Mouse (Mus musculus) layer of hippocampus, adult 9-11 months (tissue): ENCODE measurements at regions not wholly inside any gene's neighbourhood (a gene's known extent, or its start where the extent isn't known, plus 50 kb on each side); places are given as distances from the start of the nearest gene placed in this dataset.
"Not testable (repeated sequence)": the region's sequence is repeated elsewhere in the genome, so short reads cannot be mapped to it uniquely, and the experiment has no call there.

ENCODE experiments used
- DNase-seq: peaks from one replicate; pipeline ENCODE4 v3.0.0; 2022

DNA sequence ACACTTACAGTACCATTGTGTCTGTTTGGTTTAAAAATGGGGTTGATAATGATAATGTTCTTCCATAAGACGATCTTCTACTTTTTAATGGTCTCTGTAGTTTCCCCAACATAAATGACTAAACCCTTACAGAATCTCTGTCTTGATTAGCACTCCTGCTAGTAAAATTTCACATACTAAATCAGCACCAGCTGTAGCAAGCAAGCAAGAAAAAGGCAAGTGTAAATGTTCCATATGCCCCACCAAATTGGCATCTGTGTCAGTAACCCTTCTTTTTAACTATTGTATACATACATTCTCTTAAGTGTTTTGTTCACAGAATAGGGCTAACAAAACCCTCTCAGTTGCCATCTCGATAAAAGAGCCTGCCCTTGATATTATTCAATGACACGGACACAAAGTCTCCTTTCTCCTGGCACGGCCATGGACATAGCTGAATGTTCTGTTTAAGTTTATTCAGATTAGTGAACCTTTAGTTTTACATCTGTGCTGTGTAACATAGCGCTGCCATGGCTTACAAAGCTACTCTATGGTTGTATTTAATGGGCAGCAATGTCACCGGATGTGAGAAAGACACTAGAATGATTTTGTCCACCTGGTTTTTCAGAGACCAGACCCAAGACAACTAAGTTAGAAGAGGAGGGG is 414.3 kb downstream of the Gtdc1 start:
- DNase-seq, result no peak

DNA sequence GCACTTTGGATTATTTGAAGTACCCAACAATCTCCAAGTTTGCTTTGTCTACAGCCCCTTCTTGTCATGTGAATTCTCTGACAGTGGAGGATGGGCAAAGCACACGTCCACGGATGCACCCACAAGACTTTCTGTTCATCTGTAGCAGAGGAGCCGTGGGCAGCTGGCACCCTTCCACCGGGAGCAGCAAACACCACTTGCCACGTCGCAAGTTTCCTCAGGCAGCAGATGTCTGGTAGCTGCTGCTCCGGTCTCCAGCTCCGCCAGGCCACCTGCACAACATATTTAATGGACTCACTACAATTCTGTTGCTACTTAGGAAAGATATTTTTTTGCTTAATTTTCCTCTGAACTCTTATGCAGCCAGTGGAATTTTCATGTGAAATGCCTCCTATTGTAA is 415.1 kb downstream of the Gtdc1 start:
- peak; percentile 77 for DNase-seq

DNA sequence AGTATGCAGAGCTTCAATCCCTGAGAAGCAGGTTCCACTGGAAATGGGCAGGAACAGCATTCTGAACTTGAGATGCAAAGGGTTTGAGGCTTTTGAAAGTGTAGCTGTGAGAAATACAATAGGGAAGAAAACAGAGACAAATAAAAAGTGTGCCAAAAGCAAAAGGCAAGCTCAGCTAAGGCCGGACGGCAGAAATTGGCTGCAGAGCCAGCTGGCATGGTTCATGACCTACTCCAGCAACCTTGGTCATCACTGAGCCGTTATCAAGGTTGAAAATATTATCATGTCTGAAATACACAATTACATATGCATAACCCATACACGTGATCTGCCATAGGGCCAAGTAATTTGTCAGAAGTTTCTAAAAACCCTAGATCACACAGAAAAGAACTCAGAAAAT is 418.4 kb downstream of the Gtdc1 start:
- DNase-seq, result no peak

DNA sequence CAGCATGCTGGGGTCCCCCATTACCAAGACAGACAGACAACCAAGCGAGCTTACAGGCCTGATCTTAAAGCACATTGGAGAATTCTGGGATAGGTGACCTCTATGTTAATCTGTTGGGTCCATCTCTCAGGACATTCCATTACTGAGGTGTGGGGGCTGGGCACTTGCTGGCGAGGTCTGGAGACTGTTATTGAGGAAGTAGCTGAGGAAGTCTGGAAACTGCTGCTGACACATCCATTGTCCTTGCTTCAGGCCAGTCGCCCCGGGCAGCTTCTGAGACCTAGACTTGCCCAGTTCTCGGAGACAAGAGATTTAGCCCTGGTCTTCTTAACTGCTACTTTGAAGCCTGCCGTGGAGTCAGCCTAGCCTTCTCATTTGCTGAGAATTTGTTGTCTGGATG is 423.2 kb downstream of the Gtdc1 start:
- no peak for DNase-seq

DNA sequence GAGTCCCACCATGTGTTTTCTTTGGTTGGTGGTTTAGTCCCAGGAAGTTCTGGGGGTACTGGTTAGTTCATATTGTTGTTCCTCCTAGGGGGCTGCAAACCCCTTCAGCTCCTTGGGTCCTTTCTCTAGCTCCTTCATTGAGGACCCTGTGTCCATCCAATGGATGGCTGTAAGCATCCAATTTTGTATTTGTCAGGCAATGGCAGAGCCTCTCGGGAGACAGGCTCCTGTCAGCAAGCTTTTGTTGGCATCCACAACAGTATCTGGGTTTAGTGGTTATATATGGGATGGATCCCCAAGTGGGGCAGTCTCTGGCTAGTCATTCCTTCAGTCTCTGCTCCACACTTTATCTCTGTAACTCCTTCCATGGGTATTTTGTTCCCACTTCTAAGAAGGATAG is 436.7 kb downstream of the Gtdc1 start:
- DNase-seq, result not testable (repeated sequence)

DNA sequence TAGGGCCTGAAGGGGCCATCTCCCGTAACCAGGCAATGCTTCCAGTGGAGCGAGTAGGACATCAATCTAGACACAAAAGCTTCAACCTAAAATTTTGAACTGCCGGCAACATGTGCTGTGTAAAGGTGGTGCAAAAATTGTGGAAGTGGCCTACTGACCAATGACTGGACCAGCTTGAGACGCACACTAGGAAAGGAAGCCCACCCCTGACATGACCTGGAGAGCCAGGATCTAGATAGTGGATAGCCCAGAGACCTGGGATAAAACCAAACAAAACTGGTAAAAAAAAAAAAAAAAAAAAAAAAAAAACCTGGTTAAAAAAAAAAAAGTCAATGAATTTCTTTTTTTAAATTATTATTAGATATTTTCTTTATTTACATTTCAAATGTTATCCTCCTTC is 437.2 kb downstream of the Gtdc1 start:
- no peak for DNase-seq

DNA sequence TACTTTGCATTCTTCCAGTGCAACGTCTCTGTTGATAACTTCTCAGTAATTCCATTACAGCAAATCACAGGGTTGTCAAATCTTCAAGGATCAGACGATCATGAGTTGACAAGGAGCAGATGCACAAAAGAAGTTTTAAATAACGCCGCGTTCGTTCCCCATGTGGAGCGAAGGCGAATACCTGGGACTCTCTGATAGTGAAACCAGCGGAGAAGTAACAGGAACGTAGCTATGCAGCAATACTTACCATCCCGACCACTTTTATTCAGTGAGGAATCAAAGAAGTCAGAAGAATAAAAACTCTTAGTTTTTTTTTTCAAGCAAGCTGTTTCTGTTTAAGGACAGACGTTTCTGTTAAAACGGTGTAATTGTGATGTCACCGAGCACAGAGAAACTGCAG is 441.6 kb downstream of the Gtdc1 start:
- DNase-seq, result no peak

DNA sequence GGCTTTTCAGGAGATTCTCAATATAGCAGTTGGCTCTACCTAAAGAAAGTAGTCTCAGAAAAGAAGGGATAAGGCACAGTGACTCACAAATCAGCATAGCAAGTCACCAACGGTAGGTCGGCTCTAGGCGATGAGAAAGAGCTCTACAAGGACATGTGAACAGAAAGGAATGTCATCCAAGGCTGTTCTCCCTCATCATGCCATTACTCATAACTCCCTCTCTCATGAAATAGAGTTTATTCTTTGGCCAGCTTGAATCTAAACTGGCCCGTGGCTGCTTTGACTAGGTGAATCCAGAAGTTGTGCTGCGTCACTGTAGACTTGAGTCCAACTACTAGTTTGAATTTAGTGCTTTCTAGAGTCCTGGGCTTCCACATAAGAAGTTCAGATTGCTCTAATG is 447.7 kb downstream of the Gtdc1 start:
- no peak for DNase-seq

DNA sequence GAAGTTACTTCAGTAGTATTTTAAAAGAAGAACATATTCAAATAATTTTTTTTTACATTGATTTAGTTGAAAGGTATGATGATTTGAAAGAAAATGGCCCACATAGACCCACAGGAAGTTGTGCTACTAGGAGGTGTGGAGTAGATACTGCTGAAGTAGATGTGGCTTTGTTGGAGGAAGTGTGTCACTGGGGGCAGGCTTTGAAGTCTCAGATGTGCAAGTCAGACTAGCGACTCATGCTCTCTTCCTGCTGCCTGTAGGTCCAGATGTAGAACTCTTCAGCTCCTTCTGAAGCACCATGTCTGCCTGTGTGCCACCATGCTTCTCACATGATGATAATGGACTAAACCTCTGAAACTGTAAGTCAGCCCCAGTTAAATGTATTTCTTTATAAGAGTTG is 452.0 kb downstream of the Gtdc1 start:
- no peak for DNase-seq

DNA sequence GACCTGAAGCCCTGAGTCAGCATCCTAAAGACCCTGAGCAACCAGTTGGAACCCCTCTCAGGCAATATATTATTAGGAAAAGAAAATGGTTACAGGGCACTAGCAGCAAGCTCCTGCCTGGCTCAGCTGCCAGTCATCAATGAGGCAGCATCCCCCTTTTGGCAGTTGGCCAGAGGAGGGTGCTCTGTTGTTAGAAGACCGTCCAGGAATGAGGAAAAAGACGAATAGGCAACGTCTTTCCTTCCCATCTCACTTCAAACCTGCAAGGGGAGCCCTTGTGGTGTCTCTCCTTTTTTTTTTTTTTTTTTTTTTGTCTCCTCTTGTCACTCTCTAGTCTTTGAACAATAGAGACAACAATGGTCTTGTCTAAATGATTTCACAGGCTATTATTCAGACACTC is 452.8 kb downstream of the Gtdc1 start:
- DNase-seq, result no peak

DNA sequence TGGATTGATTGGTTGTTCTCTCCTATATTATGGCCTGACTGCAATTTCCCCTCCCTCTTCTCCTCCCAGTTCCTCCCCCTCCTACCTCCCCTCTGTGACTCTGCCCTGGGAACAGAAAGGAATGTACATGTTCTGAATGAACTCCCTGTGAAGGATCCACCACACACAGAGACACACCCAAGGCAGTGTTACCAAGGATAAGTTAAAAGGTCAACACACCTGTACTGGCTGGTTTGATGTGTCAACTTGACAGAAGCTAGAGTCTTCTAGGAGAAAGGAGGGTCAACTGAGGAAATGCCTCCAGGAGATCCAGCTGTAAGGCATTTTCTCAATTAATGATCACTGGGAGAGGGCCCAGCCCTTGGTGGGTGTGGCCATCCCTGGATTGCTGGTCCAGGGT is 456.1 kb downstream of the Gtdc1 start:
- no peak for DNase-seq

DNA sequence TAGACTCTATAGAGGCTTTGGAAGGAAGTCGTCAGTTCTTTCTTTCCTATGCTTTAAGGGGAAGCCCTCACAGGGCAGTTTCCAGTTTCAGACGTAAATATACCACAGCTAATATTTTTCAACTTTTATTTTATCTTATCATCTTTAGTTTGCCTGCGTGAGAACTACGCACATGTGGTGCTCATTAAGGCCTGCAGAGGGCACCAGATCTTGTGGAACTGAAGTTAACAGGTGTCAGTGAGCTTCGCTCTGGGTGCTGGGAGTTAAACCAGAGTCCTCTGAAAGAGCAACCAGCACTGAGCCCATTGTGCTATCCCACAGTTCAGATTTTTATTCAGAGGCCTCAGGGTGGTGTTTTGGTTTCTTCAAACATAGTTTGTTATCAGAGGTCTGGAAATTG is 456.5 kb downstream of the Gtdc1 start:
- no peak for DNase-seq

DNA sequence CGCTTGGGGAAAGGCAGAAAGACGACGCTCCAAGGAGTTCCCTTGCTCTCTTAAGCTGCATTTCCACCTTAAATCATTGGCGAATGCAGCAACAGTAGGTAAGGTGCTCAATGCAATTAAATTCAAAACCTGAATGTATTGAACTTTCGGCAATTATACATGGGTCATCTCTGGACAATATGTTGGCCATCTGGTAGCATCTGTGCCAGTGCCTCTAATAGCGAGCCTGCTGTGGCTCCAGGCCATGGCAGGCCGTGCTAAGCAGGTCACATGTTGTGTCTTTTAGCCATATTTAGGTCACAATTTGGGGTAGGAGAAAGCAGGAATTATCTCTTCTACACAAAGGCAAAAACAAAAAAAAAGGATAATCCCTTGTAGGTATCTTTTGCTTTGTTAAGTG is 462.8 kb downstream of the Gtdc1 start:
- DNase-seq, result no peak

DNA sequence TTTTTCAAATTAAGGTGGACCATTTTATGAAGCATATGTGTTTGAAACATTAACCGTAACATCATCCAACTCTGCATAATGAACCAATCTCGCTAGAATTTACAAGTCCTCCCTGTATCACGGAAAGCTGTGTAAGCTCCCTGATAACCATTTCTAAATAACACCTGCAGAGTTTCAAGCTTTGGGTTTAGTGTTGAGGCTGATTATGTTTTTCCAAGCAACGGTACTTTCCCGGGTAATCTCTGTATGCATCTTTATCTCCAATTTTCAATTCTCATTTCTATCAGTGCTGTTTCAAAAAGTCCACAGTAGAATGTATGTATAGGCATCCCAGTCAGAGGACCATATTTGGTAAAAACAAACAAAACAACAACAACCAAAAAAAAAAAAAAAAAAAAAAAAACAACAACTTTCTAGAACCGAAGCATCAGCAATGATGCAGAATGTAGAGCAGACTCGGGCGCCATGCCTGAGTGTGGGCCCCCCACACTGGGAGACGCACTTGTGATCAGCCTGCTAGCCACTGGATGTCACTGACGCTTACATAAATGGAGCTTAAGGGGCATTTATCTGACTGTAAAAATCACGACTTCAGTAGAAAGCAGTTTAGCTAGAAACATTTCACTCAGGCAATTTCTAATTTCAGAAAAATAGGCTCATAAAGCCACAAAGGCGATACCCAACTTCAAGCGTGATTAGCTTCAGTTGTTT is 464.7 kb downstream of the Gtdc1 start:
- no peak for DNase-seq

DNA sequence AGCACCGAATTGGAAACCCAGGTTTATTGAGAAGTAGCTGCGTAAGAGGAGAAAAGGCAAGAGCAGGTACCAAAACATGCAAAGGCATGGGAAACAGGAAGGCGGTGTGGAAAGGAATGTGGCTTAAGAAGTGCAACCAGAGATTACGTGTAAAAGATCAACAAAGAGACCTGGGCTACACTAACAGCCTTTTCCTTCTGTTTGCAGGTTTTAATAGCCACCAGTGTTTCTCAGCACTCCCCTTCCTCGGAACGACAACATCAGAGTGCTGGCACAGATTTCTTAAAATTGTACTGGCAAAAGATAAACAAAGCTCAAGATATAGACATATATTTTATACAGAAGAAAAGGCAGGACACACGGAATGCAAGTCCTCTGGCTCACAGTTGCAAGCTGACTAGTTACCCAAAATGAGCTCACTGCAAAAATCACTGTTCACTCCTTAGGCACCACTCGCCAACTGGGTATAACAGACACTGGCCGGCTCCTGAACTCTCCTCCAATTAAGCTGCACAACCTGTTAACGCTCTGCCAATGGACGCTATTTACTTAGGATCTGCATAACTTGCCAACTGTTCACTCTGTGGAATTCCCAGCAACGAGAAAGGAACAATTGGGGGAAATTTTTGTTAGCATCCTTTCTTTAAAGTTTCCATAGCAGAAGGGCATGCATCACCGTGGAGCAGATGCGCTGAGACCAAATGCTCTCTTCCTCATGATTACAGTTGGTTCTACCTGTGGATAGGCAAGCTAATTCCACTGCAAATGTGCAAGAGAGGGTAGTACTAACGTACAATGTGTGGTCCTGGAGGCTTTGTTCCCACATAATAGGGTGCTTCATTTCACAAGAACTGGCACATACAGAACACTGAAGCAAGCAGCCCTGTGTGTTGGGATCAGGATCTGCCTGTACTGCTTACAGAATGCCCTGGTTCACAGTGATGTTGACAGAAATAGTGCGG is 465.9 kb downstream of the Gtdc1 start:
- DNase-seq, result peak; percentile 27

DNA sequence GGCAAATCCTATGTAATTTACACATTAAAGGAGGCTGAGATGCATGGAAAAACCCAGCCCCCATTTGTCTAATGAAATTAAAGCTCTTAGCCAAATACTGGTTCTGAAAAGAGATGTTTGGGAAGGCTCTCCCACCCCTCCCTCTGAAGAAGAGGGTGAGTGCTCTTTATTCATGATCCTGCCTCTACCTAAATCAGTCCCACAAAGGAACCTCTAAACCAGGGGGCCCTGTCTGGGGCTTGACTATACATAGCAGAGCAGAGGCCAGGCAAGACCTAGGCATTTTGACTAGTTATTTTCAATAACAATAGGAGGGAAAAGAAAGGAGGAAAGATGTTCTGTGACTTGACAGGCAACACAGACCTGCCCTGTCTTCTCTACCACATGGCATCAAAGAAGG is 478.0 kb downstream of the Gtdc1 start:
- no peak for DNase-seq
